Mouse (Mus musculus) megakaryocyte, embryonic 14.5 days (primary cell): ENCODE results near the gene Vps35l.

Source experiments
- FLI1 ChIP-seq: IDR thresholded peaks from 2 replicates; pipeline ENCODE4 v1.6.1; 2012; ENCODE audit warnings: low read length, inconsistent platforms, mixed read lengths
- GATA1 ChIP-seq: IDR thresholded peaks from 3 replicates; pipeline ENCODE4 v1.6.1; 2012; ENCODE audit warnings: mixed read lengths, low read length, inconsistent platforms, borderline replicate concordance

GRCm38 (mm10) chr7:118855171-118855876 lies 115.3 kb downstream of the Vps35l start, which contains the start of gene Iqck:
- no peak for TF ChIP-seq GATA1
- no peak for TF ChIP-seq FLI1
